Mouse (Mus musculus) heart, postnatal 0 days (tissue): ENCODE data around the gene Thada.
"Not testable (repeated sequence)": the region's sequence is repeated elsewhere in the genome, so short reads cannot be mapped to it uniquely, and the experiment has no call there.

Experiments used
- CTCF ChIP-seq: IDR thresholded peaks from 2 replicates; pipeline ENCODE4 v1.5.1; 2016; ENCODE audit warnings: antibody characterized with exemption, control low read depth, low read depth
- EP300 ChIP-seq: IDR thresholded peaks from 2 replicates; pipeline ENCODE4 v1.6.1; 2016; ENCODE audit warnings: antibody characterized with exemption, low read depth

DNA sequence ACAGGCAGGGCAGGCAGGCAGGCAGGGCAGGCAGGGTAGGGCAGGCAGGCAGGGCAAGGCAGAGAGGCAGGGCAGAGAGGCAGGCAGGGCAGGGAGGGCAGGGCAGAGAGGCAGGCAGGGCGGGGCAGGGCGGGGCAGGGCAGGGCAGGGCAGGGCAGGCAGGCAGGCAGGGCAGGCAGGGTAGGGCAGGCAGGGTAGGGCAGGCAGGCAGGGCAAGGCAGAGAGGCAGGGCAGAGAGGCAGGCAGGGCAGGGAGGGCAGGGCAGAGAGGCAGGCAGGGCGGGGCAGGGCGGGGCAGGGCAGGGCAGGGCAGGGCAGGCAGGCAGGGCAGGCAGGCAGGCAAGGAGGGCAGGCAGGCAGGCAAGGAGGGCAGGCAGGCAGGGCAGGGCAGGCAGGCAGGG lies 231.2 kb downstream of the Thada start:
- not testable (repeated sequence) for TF ChIP-seq CTCF, EP300
